Mouse (Mus musculus) intestine, embryonic 16.5 days (tissue): ENCODE data around the gene Fbxl12. TPM values are rescaled to one million over a fixed set of nuclear protein-coding genes. Genes with fewer than 3 reads are reported as not detected.
A peak's percentile ranks its signal among the peaks of the same experiment; 100 is the strongest.

Experiments used
- ATAC-seq: fragments of 200-750 bp; cut with Nextera tagmentation; 2 replicates; pipeline ENCODE4 v1.8.0; 2017; ENCODE audit warnings: moderate TSS enrichment, moderate library complexity
- H3K27ac ChIP-seq: fragments of 300-500 bp; sonication (generic); 2 replicates; pipeline ENCODE4 v1.5.1; 2014; ENCODE audit warnings: mild to moderate bottlenecking, low read length
- H3K27me3 ChIP-seq: fragments of 300-500 bp; sonication (generic); replicated peaks from 2 replicates; pipeline ENCODE4 v1.6.1; 2014; ENCODE audit warnings: low read length, control low read depth, mixed read lengths; ENCODE audit not compliant: control insufficient read depth, insufficient read depth
- H3K36me3 ChIP-seq: fragments of 300-500 bp; sonication (generic); 2 replicates; pipeline ENCODE4 v1.6.1; 2014; ENCODE audit warnings: low read length, control low read depth; ENCODE audit not compliant: control insufficient read depth, insufficient read depth
- H3K4me1 ChIP-seq: fragments of 300-500 bp; sonication (generic); 2 replicates; pipeline ENCODE4 v1.6.1; 2014; ENCODE audit warnings: low read length, control low read depth, mixed read lengths; ENCODE audit not compliant: control insufficient read depth, insufficient read depth
- H3K4me2 ChIP-seq: fragments of 300-500 bp; sonication (generic); 2 replicates; pipeline ENCODE4 v1.6.1; 2014; ENCODE audit warnings: low read depth, low read length, control low read depth
- H3K4me3 ChIP-seq: fragments of 300-500 bp; sonication (generic); 2 replicates; pipeline ENCODE4 v1.5.1; 2014; ENCODE audit warnings: mild to moderate bottlenecking, low read length
- H3K9ac ChIP-seq: fragments of 300-500 bp; sonication (generic); 2 replicates; pipeline ENCODE4 v1.6.1; 2014; ENCODE audit warnings: low read depth, low read length
- H3K9me3 ChIP-seq: fragments of 300-500 bp; sonication (generic); 2 replicates; pipeline ENCODE4 v1.6.1; 2016; ENCODE audit warnings: low read length, control low read depth; ENCODE audit not compliant: control insufficient read depth
- WGBS: fragments of 180-500 bp; shearing (Covaris S2); extraction: QIAGEN DNeasy Blood & Tissue Kit; methylation state at CpG from one replicate; pipeline ENCODE4 v1.1.7; 2014; 5-methylcytosine and 5-hydroxymethylcytosine counted together
- polyA plus RNA-seq: library from polyadenylated mRNA; unstranded; fragments of >200 nt; fragmentation: Nextera tagmentation; extraction: Ambion mirVana; gene quantifications from 2 replicates; pipeline ENCODE4 v1.2.1, GENCODE M21; 2015

Gene Fbxl12
- polyA plus RNA-seq, 1 experiment from 2014 or later = 17.3 TPM

DNA sequence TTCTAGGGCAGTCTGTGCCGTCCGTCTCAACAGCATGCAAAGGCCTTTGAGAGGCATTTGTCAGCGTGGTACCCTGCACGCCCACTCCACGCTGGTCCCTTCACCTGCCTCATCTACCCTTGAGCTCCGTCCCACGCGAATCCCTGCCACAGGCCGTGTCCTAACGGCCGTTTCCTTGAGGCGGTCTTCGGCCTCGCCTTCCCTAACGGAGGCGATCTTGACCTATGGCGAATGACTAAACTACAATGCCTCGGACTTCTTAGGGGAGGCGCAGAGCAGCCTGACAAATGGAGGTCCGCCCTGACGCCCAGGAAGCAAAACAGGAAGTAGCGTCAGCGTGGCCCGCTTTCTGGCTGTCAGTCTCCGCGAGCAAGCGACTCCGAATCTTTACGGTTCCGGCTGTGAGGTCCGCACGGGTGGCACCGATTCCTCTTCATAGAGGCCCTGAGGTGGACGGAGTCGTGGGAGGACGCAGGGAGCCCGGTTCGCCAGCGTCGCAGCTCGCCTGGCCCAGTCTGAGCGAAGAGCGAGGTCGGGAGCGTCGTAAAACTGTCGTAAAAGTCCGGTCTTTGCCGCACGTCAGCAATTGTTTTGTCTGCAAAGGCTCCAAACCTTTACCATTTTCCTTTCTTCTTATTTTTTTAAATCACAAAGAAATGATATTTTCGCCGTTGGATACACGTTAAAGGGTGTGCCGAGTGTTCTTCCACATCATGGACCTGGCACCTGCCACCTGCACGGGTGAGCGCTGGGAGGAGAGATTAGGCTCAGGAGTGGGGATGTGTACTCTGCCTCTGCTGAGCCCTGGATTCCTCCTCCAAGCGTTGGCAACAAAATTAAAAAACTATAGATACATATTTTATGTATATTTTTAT, 37.2 kb downstream of the Fbxl12 start:
- under 1% methylated on average over 57 of the region's 57 CpGs for WGBS
- Histone ChIP-seq H3K9me3 (peaks cover 7% of the 10 kb centered on the region; the same call in 1 of the 2 replicates), H3K27me3 (no peaks in the 10 kb centered on the region), H3K4me1 (no peaks in the 10 kb centered on the region), H3K9ac (peak overlapping the region; percentile 94), H3K36me3 (peaks cover 4% of the 10 kb centered on the region; the same call in 1 of the 2 replicates), H3K4me3 (peak overlapping the region; percentile 80), H3K27ac (peak overlapping the region; percentile 99), H3K4me2 (peak overlapping the region; percentile 81)
- peak; percentile 91 for ATAC-seq

DNA sequence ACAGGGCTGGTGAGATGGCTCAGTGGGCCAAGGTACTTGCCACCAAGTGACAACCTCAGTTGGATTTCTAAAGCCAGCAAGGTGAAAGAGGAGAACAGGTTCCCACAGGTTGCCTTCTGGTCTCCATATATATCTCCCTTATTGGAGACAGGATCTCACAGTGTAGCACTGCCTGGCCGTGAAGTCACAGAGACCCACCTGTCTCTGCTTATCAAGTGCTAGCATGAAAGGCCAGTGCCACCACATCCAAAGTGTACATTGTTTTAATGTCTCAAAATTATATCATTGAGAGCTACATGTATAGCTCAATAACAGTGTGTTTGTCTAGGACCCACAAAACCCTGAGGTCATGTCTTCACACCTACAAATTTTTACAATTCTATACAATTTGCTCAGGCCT, 38.3 kb downstream of the Fbxl12 start:
- 93% methylated on average over 1 of the region's 1 CpGs for WGBS
- Histone ChIP-seq H3K36me3 (peaks cover 4% of the 10 kb centered on the region; the same call in 1 of the 2 replicates), H3K27me3 (no peaks in the 10 kb centered on the region), H3K4me3 (no peak overlapping the region), H3K27ac (no peak overlapping the region), H3K4me2 (no peak overlapping the region), H3K9me3 (peaks cover 7% of the 10 kb centered on the region; the same call in 1 of the 2 replicates), H3K4me1 (no peaks in the 10 kb centered on the region), H3K9ac (no peak overlapping the region)
- ATAC-seq = no peak

DNA sequence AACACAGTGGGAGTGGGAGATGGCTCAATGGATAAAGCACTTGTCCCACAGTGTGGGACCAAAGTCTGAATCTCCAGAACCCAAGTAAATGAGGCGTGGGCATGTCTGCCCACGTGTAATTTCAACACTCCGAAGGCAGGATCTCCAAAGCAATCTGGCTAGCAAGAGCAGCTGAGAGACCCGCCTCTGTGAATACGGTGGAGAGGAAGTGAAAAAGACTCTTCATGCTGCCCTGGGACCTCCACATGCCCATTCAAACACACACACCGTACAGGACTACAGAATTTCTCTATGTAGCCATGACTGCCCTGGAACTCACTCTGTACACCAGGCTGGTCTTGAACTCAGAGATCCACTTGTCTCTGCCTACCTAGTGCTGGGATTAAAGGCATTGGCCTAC, 43.3 kb downstream of the Fbxl12 start:
- H3K4me1 ChIP-seq = no peaks in the 10 kb centered on the region
- H3K4me3 ChIP-seq = no peak overlapping the region
- no peaks in the 10 kb centered on the region for H3K9me3 ChIP-seq
- no peak overlapping the region for H3K4me2 ChIP-seq
- WGBS = 79% methylated on average over 6 of the region's 6 CpGs
- H3K9ac ChIP-seq = no peak overlapping the region
- H3K36me3 ChIP-seq = no peaks in the 10 kb centered on the region
- ATAC-seq = no peak
- H3K27me3 ChIP-seq = no peaks in the 10 kb centered on the region
- no peak overlapping the region for H3K27ac ChIP-seq

DNA sequence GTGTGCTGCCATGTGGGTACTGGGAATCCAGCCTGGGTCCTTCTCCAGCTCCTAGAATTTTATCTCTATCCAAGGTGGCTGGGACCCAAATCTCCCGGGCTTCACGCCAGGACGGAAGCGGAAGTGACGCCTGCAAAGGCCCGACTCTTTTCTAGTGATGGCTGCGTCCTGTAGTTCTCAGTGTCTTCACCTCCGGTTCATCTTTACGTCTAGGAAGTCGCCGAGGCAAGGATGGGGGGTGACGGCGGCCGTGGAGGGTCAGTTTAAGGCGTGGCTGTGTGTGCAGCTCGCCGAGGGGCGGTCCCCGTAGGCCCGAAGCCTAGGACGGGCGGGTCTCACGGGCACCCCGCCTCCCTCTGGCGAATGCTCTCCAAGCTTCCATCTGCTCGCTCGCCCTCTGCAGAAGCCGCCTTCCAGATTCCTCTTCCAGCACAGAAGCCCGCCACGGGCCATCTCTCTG, 63.4 kb downstream of the Fbxl12 start, which contains the start of gene Zfp846:
Gene Zfp846, plus strand, starts transcription at position 117 of the 460 bp plus-strand sequence.
- Histone ChIP-seq H3K36me3 (no peaks in the 10 kb centered on the region), H3K9me3 (no peaks in the 10 kb centered on the region), H3K27me3 (peaks cover 8% of the 10 kb centered on the region; the same call in 1 of the 2 replicates), H3K4me1 (no peaks in the 10 kb centered on the region), H3K4me3 (peak within 1 kb of the TSS; percentile 75), H3K27ac (peak within 1 kb of the TSS; percentile 82), H3K9ac (peak within 1 kb of the TSS; percentile 83), H3K4me2 (peak within 1 kb of the TSS; percentile 59)
- under 1% methylated on average over 30 of the region's 30 CpGs for WGBS
- ATAC-seq = peak; percentile 99

DNA sequence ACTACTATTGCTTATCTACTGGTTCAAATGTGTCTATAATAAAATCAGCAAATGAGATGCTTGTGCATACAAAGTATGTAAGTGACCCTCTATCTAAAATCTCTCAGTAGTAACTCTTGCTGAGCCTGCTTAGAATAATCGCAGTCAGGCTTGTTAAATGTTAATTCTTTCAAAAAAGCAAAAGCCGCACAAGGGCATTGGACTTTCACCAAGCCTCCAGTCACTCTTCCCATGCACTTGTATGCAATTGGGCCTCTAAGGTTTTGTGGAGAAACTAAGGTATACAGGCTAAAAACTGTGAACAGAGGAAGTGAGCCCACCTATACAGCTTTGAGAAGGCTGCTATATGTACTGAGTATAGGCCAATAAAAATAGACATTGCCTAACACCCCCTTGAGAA, 68.0 kb downstream of the Fbxl12 start:
- Histone ChIP-seq H3K9ac (no peak overlapping the region), H3K9me3 (no peaks in the 10 kb centered on the region), H3K27me3 (peaks cover 8% of the 10 kb centered on the region; the same call in 1 of the 2 replicates), H3K4me2 (no peak overlapping the region), H3K27ac (no peak overlapping the region), H3K4me3 (no peak overlapping the region), H3K36me3 (no peaks in the 10 kb centered on the region), H3K4me1 (no peaks in the 10 kb centered on the region)
- WGBS = 77% methylated on average over 2 of the region's 2 CpGs
- ATAC-seq = no peak

DNA sequence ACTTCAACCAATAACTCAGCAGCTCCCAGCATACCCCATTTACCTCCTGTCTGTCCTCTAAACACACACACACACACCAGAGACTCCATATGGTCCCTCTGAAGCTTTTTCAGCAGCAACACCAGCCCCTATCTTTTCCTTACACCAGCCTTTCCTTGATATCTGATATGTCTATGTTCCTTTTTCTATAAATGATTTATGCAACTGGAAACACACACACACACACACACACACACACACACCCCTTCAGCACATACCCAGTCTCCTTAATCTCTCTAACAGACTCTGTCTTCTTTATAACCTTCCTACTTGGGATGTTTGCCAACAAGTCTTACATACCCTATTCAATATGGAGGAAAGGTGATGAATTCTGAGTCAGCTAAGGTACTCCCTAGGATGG, 73.5 kb downstream of the Fbxl12 start:
- no peak overlapping the region for H3K27ac ChIP-seq
- no peaks in the 10 kb centered on the region for H3K4me1 ChIP-seq
- no peaks in the 10 kb centered on the region for H3K9me3 ChIP-seq
- H3K27me3 ChIP-seq = no peaks in the 10 kb centered on the region
- H3K4me2 ChIP-seq = no peak overlapping the region
- H3K9ac ChIP-seq = no peak overlapping the region
- no peak for ATAC-seq
- H3K36me3 ChIP-seq = no peaks in the 10 kb centered on the region
- no peak overlapping the region for H3K4me3 ChIP-seq

Other genes starting within 250 kb of the Fbxl12 start
- 9.7 TPM in 2 replicates for gene Zfp26, start 184.6 kb downstream of the Fbxl12 start, polyA plus RNA-seq
- 14.2 and 14.4 TPM in 2 replicates for gene Zfp426, start 152.0 kb downstream of the Fbxl12 start, polyA plus RNA-seq
- gene Zfp266, start 123.3 kb downstream of the Fbxl12 start, polyA plus RNA-seq = 44.1 and 49.3 TPM in 2 replicates
- gene Zfp846, start 63.5 kb downstream of the Fbxl12 start, polyA plus RNA-seq = 10.7 and 11.7 TPM in 2 replicates
- gene Ubl5, start 1.9 kb downstream of the Fbxl12 start, polyA plus RNA-seq = 356 and 361 TPM in 2 replicates
- 42.0 and 45.4 TPM in 2 replicates for gene Pin1, start 7.3 kb upstream of the Fbxl12 start, polyA plus RNA-seq
- 6.7 and 7.8 TPM in 2 replicates for gene Olfm2, start 101.6 kb upstream of the Fbxl12 start, polyA plus RNA-seq
- 1.8 and 2.4 TPM in 2 replicates for gene Col5a3, start 170.3 kb upstream of the Fbxl12 start, polyA plus RNA-seq
- not detected in 2 replicates for gene Rdh8, start 173.7 kb upstream of the Fbxl12 start, polyA plus RNA-seq
- gene A230050P20Rik, start 223.9 kb upstream of the Fbxl12 start, polyA plus RNA-seq = 16.2 and 18.3 TPM in 2 replicates
- 10.7 and 11.2 TPM in 2 replicates for gene Angptl6, start 235.0 kb upstream of the Fbxl12 start, polyA plus RNA-seq
- 79.5 and 97.6 TPM in 2 replicates for gene Ppan, start 243.4 kb upstream of the Fbxl12 start, polyA plus RNA-seq